Mouse (Mus musculus): ENCODE results near the gene Wdr70.

Wdr70 gene

GRCm38 (mm10) chr15:7931605-7932008, 167.4 kb downstream of the Wdr70 start:
- no peak for DNase-seq (ENCODE audit: low spot score)

GRCm38 (mm10) chr15:7925382-7925781, 173.6 kb downstream of the Wdr70 start:
- DNase-seq (ENCODE audit: low spot score): no peak

GRCm38 (mm10) chr15:7923281-7923680, 175.7 kb downstream of the Wdr70 start:
- DNase-seq (ENCODE audit: low spot score): no peak

GRCm38 (mm10) chr15:7922291-7923037, 176.5 kb downstream of the Wdr70 start:
- DNase-seq (ENCODE audit: low spot score): no peak

DNA sequence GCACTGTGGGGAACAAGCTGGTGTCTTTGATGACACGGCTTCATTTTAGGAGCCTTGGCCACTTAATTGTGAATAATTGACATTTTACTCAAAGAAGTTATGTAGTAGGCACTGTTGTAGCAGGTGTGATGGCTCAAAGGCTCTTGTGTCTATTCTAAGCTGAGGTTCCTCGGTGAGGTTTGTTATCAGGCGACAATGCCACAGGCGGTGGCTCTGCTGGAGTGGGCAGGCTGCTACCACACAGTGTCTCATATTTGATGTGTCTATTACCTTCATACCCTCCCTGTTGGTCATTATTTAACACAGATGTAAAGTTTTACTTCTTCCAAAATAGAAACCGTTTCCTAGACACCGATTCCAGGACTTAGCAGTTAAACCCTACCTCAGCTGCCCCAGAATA, 177.9 kb downstream of the Wdr70 start:
- no peak for DNase-seq (ENCODE audit: low spot score)

GRCm38 (mm10) chr15:7906491-7907035, 192.4 kb downstream of the Wdr70 start:
- no peak for DNase-seq (ENCODE audit: low spot score)

DNA sequence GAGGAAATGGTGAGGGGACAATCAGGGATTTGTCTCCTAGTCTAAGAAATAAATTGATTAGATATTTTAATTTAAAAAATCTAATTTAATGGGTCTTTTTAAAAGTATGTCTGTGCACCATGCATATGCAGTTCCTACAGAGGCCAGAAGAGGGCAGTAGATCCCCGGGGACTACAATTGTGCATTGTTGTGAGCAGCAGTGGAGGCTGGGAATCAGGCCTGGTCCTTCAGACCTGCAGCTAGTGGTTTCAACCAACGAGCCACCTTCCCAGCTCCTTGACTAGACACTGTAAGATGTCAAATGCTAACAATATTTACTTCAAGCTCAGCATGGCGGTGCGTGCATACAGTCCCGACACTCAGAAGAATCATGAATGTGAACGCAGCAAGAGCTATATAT, 199.7 kb downstream of the Wdr70 start:
- DNase-seq (ENCODE audit: low spot score): no peak

DNA sequence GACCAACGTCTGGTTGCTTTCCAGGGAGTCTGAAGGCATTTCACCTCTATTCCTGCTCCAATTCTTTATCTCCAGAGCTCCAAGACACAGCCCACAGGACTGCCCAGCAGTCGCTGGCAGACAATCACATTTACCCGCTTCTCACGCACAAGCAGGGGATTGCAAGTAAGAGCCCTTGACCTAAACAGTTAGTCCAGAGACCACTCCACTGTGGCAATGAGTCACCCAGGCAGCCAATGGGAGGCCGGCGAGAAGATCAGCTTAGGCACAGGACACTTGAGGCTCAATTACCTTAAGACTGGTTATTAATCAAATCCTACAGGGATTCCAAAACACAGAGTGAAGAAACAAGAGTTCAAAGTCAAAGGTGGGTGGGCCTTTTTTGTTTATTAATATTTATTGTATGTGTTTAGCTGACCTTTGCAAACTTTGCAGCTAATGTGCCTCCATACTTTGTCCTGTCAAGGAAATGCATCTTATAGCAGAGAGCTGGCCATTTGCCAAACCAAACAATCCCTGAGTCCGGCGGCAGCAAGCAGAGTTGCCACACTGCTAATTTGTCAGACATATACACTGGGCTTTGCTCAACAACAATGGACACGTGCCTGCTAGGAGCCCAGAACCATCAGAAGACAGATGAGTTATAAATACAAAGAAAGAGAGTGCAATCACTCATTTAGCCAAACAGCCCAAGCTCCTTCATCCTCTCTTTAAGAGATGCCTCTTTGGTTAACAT, 207.3 kb downstream of the Wdr70 start:
- no peak for DNase-seq (ENCODE audit: low spot score)

- no peak for DNase-seq (ENCODE audit: low spot score)
These were observed 208.7 kb downstream of the Wdr70 start for GRCm38 (mm10) chr15:7890286-7890685.

DNA sequence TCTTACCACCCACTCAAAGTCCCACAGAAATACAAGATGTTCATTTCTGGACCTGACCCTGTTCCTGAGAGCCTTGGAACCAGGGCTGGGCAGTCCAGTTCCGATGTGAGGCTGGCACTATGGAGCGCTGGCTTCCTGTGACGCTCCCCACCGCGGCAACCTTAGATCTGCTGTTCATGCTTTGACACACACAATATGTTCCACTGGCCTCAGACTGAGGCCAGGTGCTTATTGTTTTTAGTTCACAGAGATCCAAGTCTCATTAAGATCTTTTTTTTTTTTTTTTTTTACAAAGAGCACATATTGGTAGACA, 209.7 kb downstream of the Wdr70 start:
- DNase-seq (ENCODE audit: low spot score): no peak

- DNase-seq (ENCODE audit: low spot score): no peak
These were observed 210.2 kb downstream of the Wdr70 start for GRCm38 (mm10) chr15:7888617-7889361.

DNA sequence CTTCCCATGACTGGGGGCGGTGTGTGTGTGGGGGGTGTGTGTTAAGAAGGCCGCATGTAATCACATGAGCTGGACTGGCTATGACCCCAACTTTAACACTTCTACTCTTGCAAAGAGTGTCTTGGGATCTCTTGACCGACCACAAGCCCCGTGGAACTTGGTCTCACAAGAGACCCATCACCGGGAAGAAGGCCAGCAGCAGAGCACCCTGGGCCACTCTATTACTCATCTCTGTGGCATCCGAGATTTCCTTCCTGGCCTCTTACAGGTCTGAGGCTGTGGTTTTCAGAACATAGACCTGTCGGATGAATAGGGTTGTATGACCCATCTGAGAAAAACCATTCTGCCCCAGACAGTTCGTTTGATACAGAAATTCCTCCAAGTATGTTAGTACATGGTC, 212.4 kb downstream of the Wdr70 start:
- no peak for DNase-seq (ENCODE audit: low spot score)

- DNase-seq (ENCODE audit: low spot score): no peak
These were observed 213.9 kb downstream of the Wdr70 start for GRCm38 (mm10) chr15:7885106-7885505.

- no peak for DNase-seq (ENCODE audit: low spot score)
These were observed 214.8 kb downstream of the Wdr70 start for GRCm38 (mm10) chr15:7884181-7884580.

DNA sequence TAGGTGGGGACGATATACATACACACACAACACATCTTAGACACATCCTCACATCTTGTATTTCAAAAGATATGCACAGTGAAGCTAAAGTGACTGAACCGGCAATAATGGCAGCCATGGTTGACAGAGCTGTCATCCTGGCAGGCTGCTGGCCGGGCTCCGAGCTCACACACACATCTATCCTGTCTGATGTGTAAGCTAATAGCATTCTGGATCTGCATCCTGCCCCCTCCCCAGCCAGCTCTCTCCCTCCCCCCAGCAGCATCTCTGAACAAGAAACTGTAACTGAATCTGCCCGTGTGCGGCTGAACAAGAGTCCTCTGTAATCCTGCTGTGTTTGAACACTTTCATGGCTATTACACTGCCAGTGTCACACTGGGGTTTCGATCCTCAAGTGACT, 219.1 kb downstream of the Wdr70 start:
- no peak for DNase-seq (ENCODE audit: low spot score)

DNA sequence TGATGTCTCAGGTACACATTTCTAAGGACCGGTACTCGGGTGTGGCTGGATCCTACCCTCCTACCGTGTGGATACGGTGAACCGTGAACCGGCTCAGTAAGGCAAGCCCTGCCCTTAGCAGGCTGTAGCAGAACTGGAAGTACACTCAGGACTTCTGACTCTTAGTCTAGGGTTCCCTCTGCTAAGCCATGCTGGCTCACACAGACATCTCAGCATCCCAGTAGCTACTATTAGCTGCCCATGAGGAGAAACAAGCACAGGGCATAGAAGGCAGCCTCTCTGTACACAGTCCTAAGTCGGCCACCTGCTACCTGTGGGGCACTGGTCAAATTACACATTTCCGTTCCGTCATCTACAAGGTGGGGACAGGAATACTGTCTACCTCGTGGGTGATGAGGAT, 220.1 kb downstream of the Wdr70 start:
- DNase-seq (ENCODE audit: low spot score): no peak

- DNase-seq (ENCODE audit: low spot score): no peak
These were observed 221.2 kb downstream of the Wdr70 start for GRCm38 (mm10) chr15:7877560-7878467.

- no peak for DNase-seq (ENCODE audit: low spot score)
These were observed 223.1 kb downstream of the Wdr70 start for GRCm38 (mm10) chr15:7875879-7876278.

DNA sequence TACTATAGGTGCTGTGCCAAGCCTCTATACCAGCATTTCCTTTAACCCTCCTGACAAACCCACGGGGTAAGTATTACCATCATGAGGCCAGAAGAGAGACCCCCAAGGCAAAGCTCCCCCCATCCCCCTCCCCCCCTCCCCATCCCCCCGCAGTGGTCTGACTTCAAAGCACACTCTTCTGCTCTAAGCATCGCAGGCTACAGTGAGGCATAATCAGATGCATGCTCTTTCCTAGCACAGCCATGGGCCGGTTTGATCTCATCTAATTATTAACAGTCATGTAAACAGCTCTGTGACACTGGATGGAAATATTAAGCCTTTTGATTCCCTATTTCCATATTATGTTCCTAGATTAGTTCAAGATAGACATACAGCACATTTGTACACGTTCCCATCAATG, 226.5 kb downstream of the Wdr70 start:
- no peak for DNase-seq (ENCODE audit: low spot score)

- DNase-seq (ENCODE audit: low spot score): no peak
These were observed 233.7 kb downstream of the Wdr70 start for GRCm38 (mm10) chr15:7865305-7865704.

- DNase-seq (ENCODE audit: low spot score): no peak
These were observed 235.7 kb downstream of the Wdr70 start for GRCm38 (mm10) chr15:7863328-7863727.

- no peak for DNase-seq (ENCODE audit: low spot score)
These were observed 236.1 kb downstream of the Wdr70 start for GRCm38 (mm10) chr15:7862890-7863289.

Data from testis, postnatal 10 days (tissue).